Mouse (Mus musculus): ENCODE measurements around the gene Akap8l.

- TF ChIP-seq TCF12 (IDR thresholded peaks at IDR 0.05; ENCODE audit: low read depth, low read length) (no peak), CHD1 (IDR thresholded peaks at IDR 0.05; ENCODE audit: low read depth, low read length) (no peak)
Measured at GRCm38 (mm10) chr17:32365296-32365695, 14.9 kb upstream of the Akap8l start.
